Mouse (Mus musculus) lung, postnatal 0 days (tissue): Measurements from ENCODE around the gene Fkbp7. TPM values are rescaled to one million over a fixed set of nuclear protein-coding genes. Genes with fewer than 3 reads are reported as not detected.

ENCODE experiments used
- ATAC-seq: fragments of 200-750 bp; cut with Nextera tagmentation; 2 replicates; pipeline ENCODE4 v1.8.0; 2017; ENCODE audit warnings: moderate library complexity
- DNase-seq: peaks from one replicate; pipeline ENCODE4 v3.0.0-alpha.2; 2016; ENCODE audit warnings: low spot score
- H3K27ac ChIP-seq: fragments of 300-500 bp; sonication (generic); 2 replicates; pipeline ENCODE4 v1.5.1; 2014; ENCODE audit warnings: antibody characterized with exemption, mild to moderate bottlenecking, low read length, mixed read lengths
- H3K27me3 ChIP-seq: fragments of 300-500 bp; sonication (generic); replicated peaks from 2 replicates; pipeline ENCODE4 v1.6.1; 2014; ENCODE audit warnings: low read length, mixed read lengths; ENCODE audit not compliant: insufficient read depth
- H3K36me3 ChIP-seq: fragments of 300-500 bp; sonication (generic); 2 replicates; pipeline ENCODE4 v1.6.1; 2014; ENCODE audit warnings: low read length, mixed read lengths; ENCODE audit not compliant: insufficient read depth
- H3K4me1 ChIP-seq: fragments of 300-500 bp; sonication (generic); 2 replicates; pipeline ENCODE4 v1.6.1; 2014; ENCODE audit warnings: antibody characterized with exemption, low read depth, low read length, mixed read lengths; ENCODE audit not compliant: insufficient read depth
- H3K4me2 ChIP-seq: fragments of 300-500 bp; sonication (generic); replicated peaks from 2 replicates; pipeline ENCODE4 v1.6.1; 2014; ENCODE audit warnings: low read depth, mild to moderate bottlenecking, low read length, moderate library complexity, mixed read lengths
- H3K4me3 ChIP-seq: fragments of 300-500 bp; sonication (generic); 2 replicates; pipeline ENCODE4 v1.5.1; 2014; ENCODE audit warnings: low read depth, low read length
- H3K9ac ChIP-seq: fragments of 300-500 bp; sonication (generic); replicated peaks from 2 replicates; pipeline ENCODE4 v1.6.1; 2014; ENCODE audit warnings: low read depth, mild to moderate bottlenecking
- H3K9me3 ChIP-seq: fragments of 300-500 bp; sonication (generic); 2 replicates; pipeline ENCODE4 v1.6.1; 2016; ENCODE audit warnings: low read length, mixed read lengths
- CTCF ChIP-seq: IDR thresholded peaks from 2 replicates; pipeline ENCODE4 v1.5.1; 2016; ENCODE audit warnings: antibody characterized with exemption, mild to moderate bottlenecking
- EP300 ChIP-seq: IDR thresholded peaks from 2 replicates; pipeline ENCODE4 v1.6.1; 2016; ENCODE audit warnings: antibody characterized with exemption, mild to moderate bottlenecking, control low read depth
- WGBS: fragments of 180-500 bp; shearing (Covaris S2); extraction: QIAGEN DNeasy Blood & Tissue Kit; methylation state at CpG from one replicate; pipeline ENCODE4 v1.1.7; 2014; 5-methylcytosine and 5-hydroxymethylcytosine counted together
- polyA plus RNA-seq: library from polyadenylated mRNA; unstranded; fragments of >200 nt; fragmentation: Nextera tagmentation; extraction: Ambion mirVana; gene quantifications from 2 replicates; pipeline ENCODE4 v1.2.1, GENCODE M21; 2015

The Fkbp7 gene
- polyA plus RNA-seq, 1 experiment from 2014 or later, result 71.9 TPM

GRCm38 (mm10) chr2:76618078-76618477, 54.8 kb downstream of the Fkbp7 start:
- no peaks in the 10 kb centered on the region for H3K9me3 ChIP-seq
- H3K36me3 ChIP-seq, result no peaks in the 10 kb centered on the region
- H3K9ac ChIP-seq, result no peak overlapping the region
- H3K4me2 ChIP-seq, result no peak overlapping the region
- H3K27ac ChIP-seq, result no peak overlapping the region
- peak; percentile 71 for DNase-seq
- peak; percentile 33; the same call in 1 of the 2 replicates for ATAC-seq
- H3K4me1 ChIP-seq, result no peaks in the 10 kb centered on the region
- no peak overlapping the region for H3K4me3 ChIP-seq
- no peaks in the 10 kb centered on the region for H3K27me3 ChIP-seq
- TF ChIP-seq EP300 (no peak), CTCF (peak; percentile 82)
- WGBS, result 13% methylated on average over 1 of the region's 1 CpGs

Other genes with a start within 250 kb of the Fkbp7 start
- gene Prkra, start 25.1 kb downstream of the Fkbp7 start, polyA plus RNA-seq, result 34.1 and 35.7 TPM in 2 replicates
- gene Pjvk, start 24.6 kb downstream of the Fkbp7 start, polyA plus RNA-seq, result 0.26 and 0.29 TPM in 2 replicates
- 13.6 and 14.6 TPM in 2 replicates for gene Plekha3, start 2.2 kb upstream of the Fkbp7 start, polyA plus RNA-seq